Mouse (Mus musculus): ENCODE measurements around the gene Wdr43. TPM values are rescaled to one million over a fixed set of nuclear protein-coding genes. Genes with fewer than 3 reads are reported as not detected.

Gene Wdr43
- polyA plus RNA-seq, 1 experiment from 2014 or later: 73.0 TPM

GRCm38 (mm10) chr17:71689903-71690302, 74.2 kb downstream of the Wdr43 start:
- ATAC-seq (ENCODE audit: borderline replicate concordance, extremely low read depth, low FRiP score, low TSS enrichment): peak; percentile 79
- WGBS: 36% methylated on average over 5 of the region's 5 CpGs
- no peak overlapping the region for H3K9ac ChIP-seq
- peaks cover 21% of the 10 kb centered on the region for H3K4me1 ChIP-seq
- H3K9me3 ChIP-seq: no peaks in the 10 kb centered on the region
- 0 out of 2 replicates have a peak overlapping the region, but pooled peaks have one; percentile 26 for H3K27ac ChIP-seq
- H3K36me3 ChIP-seq: no peaks in the 10 kb centered on the region
- no peaks in the 10 kb centered on the region for H3K27me3 ChIP-seq
- H3K4me2 ChIP-seq: no peak overlapping the region
- H3K4me3 ChIP-seq: no peak overlapping the region

DNA sequence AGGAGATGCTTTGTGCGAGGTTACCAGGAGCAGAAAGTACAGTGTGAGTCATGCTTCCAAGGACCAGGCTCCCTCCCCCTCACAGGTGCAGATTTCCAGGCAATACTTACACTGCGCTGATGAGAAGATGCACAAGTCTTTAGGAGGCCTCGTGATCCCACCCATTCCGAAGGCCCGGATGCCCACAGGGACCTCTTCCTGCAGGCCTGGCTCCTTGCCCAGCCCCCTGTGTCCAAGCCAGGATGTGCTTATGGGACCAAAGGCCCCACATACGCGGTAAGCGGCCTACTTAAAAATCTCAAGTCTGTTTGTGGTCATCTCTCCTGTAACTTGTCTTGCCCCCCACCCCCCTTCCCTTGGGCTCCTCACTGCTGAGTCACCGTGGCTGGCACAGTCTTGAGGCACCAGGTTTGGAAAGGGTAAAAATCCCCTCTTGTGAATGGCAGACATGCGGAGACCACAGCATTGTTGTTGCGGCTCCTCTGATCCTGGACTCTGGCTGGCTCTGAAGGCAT, 75.7 kb downstream of the Wdr43 start:
- Histone ChIP-seq H3K9me3 (no peaks in the 10 kb centered on the region), H3K27ac (no peak overlapping the region), H3K4me1 (peaks cover 21% of the 10 kb centered on the region), H3K4me3 (no peak overlapping the region), H3K36me3 (no peaks in the 10 kb centered on the region), H3K9ac (no peak overlapping the region), H3K27me3 (no peaks in the 10 kb centered on the region), H3K4me2 (no peak overlapping the region)
- ATAC-seq (ENCODE audit: borderline replicate concordance, extremely low read depth, low FRiP score, low TSS enrichment): peak; percentile 4; the same call in 1 of the 2 replicates
- 51% methylated on average over 11 of the region's 11 CpGs for WGBS

DNA sequence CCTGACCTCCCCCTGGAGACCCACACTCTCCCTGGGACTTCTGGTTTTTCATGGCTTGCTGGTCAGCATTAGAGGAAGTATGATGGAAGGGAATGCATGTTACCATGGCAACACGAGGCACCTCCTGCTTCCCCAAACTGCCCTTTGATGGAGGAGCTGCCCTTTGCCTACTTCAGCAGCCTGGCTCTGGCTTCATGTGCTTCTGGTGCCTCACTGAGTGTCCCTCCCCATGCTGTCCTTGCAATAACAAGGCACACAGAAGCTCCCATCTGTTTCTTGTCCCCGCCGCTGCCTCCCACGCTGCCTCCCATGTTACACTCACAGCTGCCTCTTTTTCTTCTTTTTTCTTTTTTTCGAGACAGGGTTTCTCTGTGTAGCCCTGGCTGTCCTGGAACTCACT, 77.6 kb downstream of the Wdr43 start:
- Histone ChIP-seq H3K27me3 (no peaks in the 10 kb centered on the region), H3K36me3 (no peaks in the 10 kb centered on the region), H3K9me3 (no peaks in the 10 kb centered on the region), H3K4me2 (no peak overlapping the region), H3K27ac (no peak overlapping the region), H3K4me3 (no peak overlapping the region), H3K4me1 (peaks cover 27% of the 10 kb centered on the region), H3K9ac (no peak overlapping the region)
- no peak for ATAC-seq (ENCODE audit: borderline replicate concordance, extremely low read depth, low FRiP score, low TSS enrichment)
- 40% methylated on average over 5 of the region's 5 CpGs for WGBS

DNA sequence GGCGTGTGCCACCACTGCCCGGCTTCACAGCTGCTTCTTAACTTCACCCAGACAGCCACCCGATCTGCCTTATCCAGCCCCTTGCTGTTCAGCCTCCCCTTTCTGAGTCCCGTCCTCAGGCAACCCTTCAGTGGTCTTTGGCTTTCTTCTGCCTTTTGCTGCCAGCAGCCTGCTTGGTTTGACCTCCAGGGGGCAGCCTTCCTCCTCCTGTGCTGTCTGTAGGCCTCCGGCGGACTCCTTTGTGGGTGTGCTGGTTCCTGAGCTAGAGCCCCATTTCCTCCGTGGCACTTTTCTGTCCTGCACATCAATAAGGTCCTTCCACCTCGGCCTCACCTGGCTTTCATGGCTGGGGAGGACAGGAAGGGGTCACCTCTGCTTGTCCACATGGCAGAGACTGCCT, 78.1 kb downstream of the Wdr43 start:
- no peaks in the 10 kb centered on the region for H3K9me3 ChIP-seq
- no peak overlapping the region for H3K4me2 ChIP-seq
- no peaks in the 10 kb centered on the region for H3K27me3 ChIP-seq
- no peak overlapping the region for H3K27ac ChIP-seq
- ATAC-seq (ENCODE audit: borderline replicate concordance, extremely low read depth, low FRiP score, low TSS enrichment): no peak
- peaks cover 31% of the 10 kb centered on the region for H3K4me1 ChIP-seq
- no peak overlapping the region for H3K4me3 ChIP-seq
- no peaks in the 10 kb centered on the region for H3K36me3 ChIP-seq
- H3K9ac ChIP-seq: no peak overlapping the region
- 61% methylated on average over 8 of the region's 8 CpGs for WGBS

DNA sequence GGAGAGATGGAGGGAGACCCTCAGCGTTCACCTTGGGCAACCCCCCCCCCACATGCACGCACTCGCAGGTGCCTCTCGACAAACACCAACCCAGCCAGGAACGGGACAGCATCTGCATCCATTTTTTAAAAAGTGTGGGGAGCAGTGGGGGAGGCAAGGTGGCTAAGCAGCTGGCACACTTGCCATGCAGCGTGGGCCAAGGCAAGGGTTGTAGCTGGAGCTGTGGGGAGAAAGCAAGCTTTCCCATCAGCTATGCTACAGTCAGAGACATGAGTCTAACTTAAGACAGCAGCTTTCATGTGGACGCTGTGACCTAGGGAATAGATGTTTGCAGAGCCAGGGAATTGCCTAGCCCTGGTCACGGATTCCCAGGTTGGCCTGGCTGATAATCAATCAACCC, 79.5 kb downstream of the Wdr43 start:
- Histone ChIP-seq H3K36me3 (no peaks in the 10 kb centered on the region), H3K27ac (no peak overlapping the region), H3K27me3 (no peaks in the 10 kb centered on the region), H3K9ac (no peak overlapping the region), H3K4me2 (no peak overlapping the region), H3K4me3 (no peak overlapping the region), H3K4me1 (peaks cover 22% of the 10 kb centered on the region), H3K9me3 (no peaks in the 10 kb centered on the region)
- no peak for ATAC-seq (ENCODE audit: borderline replicate concordance, extremely low read depth, low FRiP score, low TSS enrichment)
- 77% methylated on average over 8 of the region's 8 CpGs for WGBS

- no peak overlapping the region for H3K9ac ChIP-seq
- no peak overlapping the region for H3K4me2 ChIP-seq
- no peak overlapping the region for H3K27ac ChIP-seq
- H3K27me3 ChIP-seq: no peaks in the 10 kb centered on the region
- H3K4me1 ChIP-seq: peaks cover 17% of the 10 kb centered on the region
- ATAC-seq (ENCODE audit: borderline replicate concordance, extremely low read depth, low FRiP score, low TSS enrichment): no peak
- 70% methylated on average over 15 of the region's 15 CpGs for WGBS
- no peaks in the 10 kb centered on the region for H3K36me3 ChIP-seq
- no peak overlapping the region for H3K4me3 ChIP-seq
- no peaks in the 10 kb centered on the region for H3K9me3 ChIP-seq
Observed at GRCm38 (mm10) chr17:71695716-71696315, 80.1 kb downstream of the Wdr43 start.

DNA sequence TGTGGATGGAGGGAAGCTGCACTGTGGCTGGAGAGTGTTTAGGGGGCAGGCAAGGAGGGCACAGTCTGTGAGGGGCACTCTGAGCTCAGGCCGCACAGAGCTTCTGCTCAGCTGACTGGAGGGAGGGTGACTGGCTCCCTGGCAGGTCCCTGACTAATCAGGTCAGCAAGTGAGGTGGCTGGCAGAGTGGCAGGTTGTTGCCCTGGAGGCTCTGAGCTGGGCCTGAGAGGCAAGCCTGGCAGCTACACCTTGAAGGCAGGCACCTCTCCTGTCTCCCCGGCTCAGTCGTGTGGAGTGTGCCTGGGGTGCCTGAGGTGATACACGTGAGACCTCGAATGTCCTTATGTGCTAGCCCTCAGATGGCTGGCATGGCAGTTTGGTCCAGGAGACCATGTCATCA, 80.7 kb downstream of the Wdr43 start:
- Histone ChIP-seq H3K4me3 (no peak overlapping the region), H3K27ac (no peak overlapping the region), H3K36me3 (no peaks in the 10 kb centered on the region), H3K27me3 (no peaks in the 10 kb centered on the region), H3K4me1 (peaks cover 13% of the 10 kb centered on the region), H3K4me2 (no peak overlapping the region), H3K9me3 (no peaks in the 10 kb centered on the region), H3K9ac (no peak overlapping the region)
- 79% methylated on average over 5 of the region's 5 CpGs for WGBS
- ATAC-seq (ENCODE audit: borderline replicate concordance, extremely low read depth, low FRiP score, low TSS enrichment): no peak

DNA sequence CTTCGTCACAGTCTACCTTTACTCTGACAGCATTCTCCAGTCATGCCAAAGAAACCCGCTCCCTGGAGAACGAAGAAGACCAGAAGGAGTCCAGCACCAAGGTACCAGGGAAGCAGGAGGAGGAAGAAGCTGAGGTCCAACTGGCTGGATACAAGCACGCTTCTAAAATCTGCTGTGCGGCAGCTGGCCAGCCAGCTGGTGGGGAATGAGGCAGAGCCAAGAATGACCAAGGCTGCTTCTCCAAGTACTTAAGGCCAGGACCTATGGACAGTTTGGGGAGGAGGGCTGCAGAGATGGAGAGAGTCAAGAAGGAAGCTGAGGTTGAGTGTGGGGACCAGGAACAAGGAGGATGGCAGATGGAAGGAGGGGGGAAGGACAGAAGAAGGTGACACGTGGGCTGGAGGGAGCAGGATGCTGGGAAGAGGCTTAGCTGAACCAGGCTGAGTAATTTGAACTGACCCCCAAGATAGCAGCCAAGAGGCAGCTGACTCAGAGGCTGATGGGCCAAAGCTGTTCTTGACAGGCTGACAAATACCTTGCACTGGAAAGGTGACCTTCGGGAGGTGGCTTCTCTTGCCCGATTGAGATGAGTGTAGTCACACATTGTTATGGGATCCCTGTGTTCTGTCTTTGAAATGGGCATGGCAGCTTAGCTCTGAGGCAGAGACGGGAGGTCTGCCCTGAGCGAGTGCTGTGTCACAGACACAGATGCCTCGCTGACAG, 82.4 kb downstream of the Wdr43 start:
- no peaks in the 10 kb centered on the region for H3K36me3 ChIP-seq
- H3K27me3 ChIP-seq: no peaks in the 10 kb centered on the region
- H3K4me3 ChIP-seq: no peak overlapping the region
- WGBS: 53% methylated on average over 11 of the region's 11 CpGs
- no peak overlapping the region for H3K27ac ChIP-seq
- H3K4me2 ChIP-seq: no peak overlapping the region
- H3K4me1 ChIP-seq: peaks cover 10% of the 10 kb centered on the region
- ATAC-seq (ENCODE audit: borderline replicate concordance, extremely low read depth, low FRiP score, low TSS enrichment): peak; percentile 44
- H3K9me3 ChIP-seq: no peaks in the 10 kb centered on the region
- no peak overlapping the region for H3K9ac ChIP-seq

DNA sequence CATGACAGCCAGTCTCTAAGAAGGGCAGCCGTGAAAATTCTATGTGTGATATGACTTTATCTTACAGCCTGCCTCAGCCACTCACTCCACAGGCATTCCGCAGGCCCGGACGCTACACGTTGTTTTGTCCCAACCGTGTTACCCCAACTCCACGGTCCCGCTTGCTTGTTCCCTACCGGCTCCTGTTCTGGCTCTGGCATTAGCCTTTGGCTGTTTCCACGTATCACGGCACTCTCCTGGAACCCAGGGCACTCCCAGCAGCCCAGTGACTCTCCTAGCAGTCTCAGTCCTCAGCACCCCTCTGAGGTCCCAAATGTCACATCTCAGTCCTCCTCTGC, 82.9 kb downstream of the Wdr43 start:
- Histone ChIP-seq H3K4me2 (no peak overlapping the region), H3K9ac (no peak overlapping the region), H3K4me3 (no peak overlapping the region), H3K27ac (no peak overlapping the region), H3K9me3 (no peaks in the 10 kb centered on the region), H3K27me3 (no peaks in the 10 kb centered on the region), H3K36me3 (no peaks in the 10 kb centered on the region), H3K4me1 (peaks cover 10% of the 10 kb centered on the region)
- ATAC-seq (ENCODE audit: borderline replicate concordance, extremely low read depth, low FRiP score, low TSS enrichment): no peak
- 38% methylated on average over 11 of the region's 11 CpGs for WGBS

DNA sequence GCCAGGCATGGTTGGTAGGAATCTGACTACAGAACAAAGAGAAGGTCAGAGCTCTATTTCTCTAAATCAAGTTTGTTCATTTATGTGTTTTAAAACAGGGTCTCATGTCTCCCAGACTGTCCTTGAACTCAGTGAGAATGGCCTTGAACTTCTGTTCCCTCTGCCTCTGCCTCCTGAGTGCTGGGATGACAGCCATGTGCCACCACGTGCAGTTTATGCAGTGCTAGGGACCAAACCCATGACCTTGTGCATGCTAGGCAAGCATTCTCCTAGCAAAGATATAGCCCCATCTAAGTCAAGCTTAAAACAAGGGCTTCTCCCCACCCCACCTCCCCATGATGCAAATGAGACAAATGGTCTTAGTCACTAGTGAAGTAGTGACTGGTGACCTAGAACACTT, 89.4 kb downstream of the Wdr43 start:
- H3K9me3 ChIP-seq: no peaks in the 10 kb centered on the region
- H3K36me3 ChIP-seq: no peaks in the 10 kb centered on the region
- H3K27ac ChIP-seq: no peak overlapping the region
- H3K4me1 ChIP-seq: no peaks in the 10 kb centered on the region
- no peak overlapping the region for H3K4me3 ChIP-seq
- ATAC-seq (ENCODE audit: borderline replicate concordance, extremely low read depth, low FRiP score, low TSS enrichment): no peak
- no peaks in the 10 kb centered on the region for H3K27me3 ChIP-seq
- no peak overlapping the region for H3K4me2 ChIP-seq
- WGBS: 41% methylated on average over 1 of the region's 1 CpGs
- H3K9ac ChIP-seq: no peak overlapping the region

DNA sequence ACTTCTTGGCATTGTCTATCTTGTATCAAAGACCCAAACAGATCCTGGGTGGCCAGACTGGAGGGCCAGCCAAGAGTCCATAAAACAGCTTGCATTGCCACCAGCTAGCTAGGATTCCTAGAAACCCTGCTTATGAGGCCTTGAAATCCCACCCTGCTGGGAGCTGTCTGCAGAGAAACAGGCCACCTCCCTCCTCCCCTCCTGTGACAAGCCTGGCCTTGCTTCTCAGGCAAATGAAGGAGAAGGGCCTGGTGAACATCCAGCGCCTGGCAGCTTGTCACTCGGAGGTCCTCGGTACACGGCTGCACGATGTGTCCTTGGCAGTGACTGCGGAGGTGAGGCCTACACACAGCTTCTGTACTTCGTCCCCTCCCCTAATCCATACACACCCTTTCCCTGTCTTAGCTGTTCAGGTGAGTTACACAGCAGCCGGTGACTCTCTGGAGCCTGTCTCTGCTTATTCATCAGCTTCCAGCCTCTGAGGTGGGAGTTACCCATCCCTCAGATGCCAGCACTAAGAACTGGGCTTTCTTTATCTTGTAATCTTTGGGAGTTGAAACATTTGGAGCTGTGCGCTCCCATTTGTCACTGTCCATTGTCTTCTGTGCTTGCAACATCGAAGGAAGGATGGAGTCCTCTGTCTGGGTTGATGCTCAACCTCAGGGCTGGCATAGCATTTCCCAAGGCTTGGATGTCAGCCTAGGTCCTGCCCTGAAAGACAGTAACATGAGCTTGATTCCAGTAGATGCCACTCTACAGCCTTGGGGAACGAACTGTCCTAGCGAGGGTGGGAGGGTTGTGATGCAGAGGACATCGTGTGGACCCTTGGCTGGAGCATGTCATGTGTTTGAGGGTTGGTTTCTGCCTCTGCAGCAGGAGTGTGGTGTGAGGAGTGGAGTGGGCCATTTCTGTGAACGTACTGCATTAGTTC, 90.1 kb downstream of the Wdr43 start:
- 78% methylated on average over 14 of the region's 14 CpGs for WGBS
- Histone ChIP-seq H3K4me1 (no peaks in the 10 kb centered on the region), H3K4me3 (no peak overlapping the region), H3K36me3 (no peaks in the 10 kb centered on the region), H3K9ac (no peak overlapping the region), H3K27me3 (no peaks in the 10 kb centered on the region), H3K9me3 (no peaks in the 10 kb centered on the region), H3K4me2 (no peak overlapping the region), H3K27ac (no peak overlapping the region)
- ATAC-seq (ENCODE audit: borderline replicate concordance, extremely low read depth, low FRiP score, low TSS enrichment): no peak; the same call in 1 of the 2 replicates

DNA sequence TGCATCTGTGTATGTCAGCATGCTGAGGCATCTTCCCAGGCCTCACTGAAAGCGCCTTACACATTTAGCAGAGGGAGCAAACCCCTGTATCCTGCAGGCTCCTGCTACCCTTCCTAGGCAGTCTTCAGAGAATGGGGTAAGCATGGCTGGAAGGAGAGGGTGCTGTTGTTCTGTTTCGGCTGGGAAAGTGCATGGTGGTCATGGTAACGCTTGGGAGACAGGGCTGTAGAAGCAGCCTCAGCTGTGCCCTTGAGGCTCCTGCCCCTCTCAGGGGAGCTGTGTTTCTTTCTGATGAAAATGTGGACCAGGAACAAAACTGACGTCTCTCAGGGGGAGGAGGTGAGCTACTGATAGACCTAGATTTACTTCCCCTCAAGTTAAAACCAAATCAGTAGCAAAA, 92.0 kb downstream of the Wdr43 start:
- Histone ChIP-seq H3K9ac (no peak overlapping the region), H3K4me1 (peaks cover 10% of the 10 kb centered on the region; the same call in 1 of the 2 replicates), H3K4me2 (no peak overlapping the region), H3K9me3 (no peaks in the 10 kb centered on the region), H3K27ac (no peak overlapping the region), H3K4me3 (no peak overlapping the region), H3K27me3 (no peaks in the 10 kb centered on the region), H3K36me3 (no peaks in the 10 kb centered on the region)
- ATAC-seq (ENCODE audit: borderline replicate concordance, extremely low read depth, low FRiP score, low TSS enrichment): no peak
- 60% methylated on average over 4 of the region's 4 CpGs for WGBS
